Mouse (Mus musculus) gonadal fat pad, adult 2 months (tissue): ENCODE measurements around the gene Nxph1. TPM values are rescaled to one million over a fixed set of nuclear protein-coding genes. Genes with fewer than 3 reads are reported as not detected.

ENCODE experiments used
- DNase-seq: peaks from one replicate; pipeline ENCODE4 v3.0.0-alpha.2; 2012; ENCODE audit warnings: low read depth
- polyA plus RNA-seq: library from polyadenylated mRNA; depleted of rRNA; stranded (reverse); fragments of >200 nt; gene quantifications from 2 replicates; pipeline ENCODE4 v1.2.3, GENCODE M21; 2012; rRNA removed

The Nxph1 gene
- polyA plus RNA-seq, 1 experiment = 0.28 TPM

GRCm38 (mm10) chr6:9124321-9124914, 176.2 kb downstream of the Nxph1 start:
- DNase-seq = no peak

GRCm38 (mm10) chr6:9133589-9134279, 185.5 kb downstream of the Nxph1 start:
- no peak for DNase-seq

- no peak for DNase-seq
Measured at GRCm38 (mm10) chr6:9147966-9148365, 199.7 kb downstream of the Nxph1 start.

- DNase-seq = no peak
Measured at GRCm38 (mm10) chr6:9149791-9150190, 201.6 kb downstream of the Nxph1 start.

GRCm38 (mm10) chr6:9159191-9159590, 211.0 kb downstream of the Nxph1 start:
- no peak for DNase-seq

GRCm38 (mm10) chr6:9182477-9182876, 234.2 kb downstream of the Nxph1 start:
- no peak for DNase-seq

GRCm38 (mm10) chr6:9210730-9211129, 262.5 kb downstream of the Nxph1 start:
- no peak for DNase-seq

GRCm38 (mm10) chr6:9220724-9221453, 272.7 kb downstream of the Nxph1 start:
- no peak for DNase-seq

- DNase-seq = no peak
Measured at GRCm38 (mm10) chr6:9234802-9235201, 286.6 kb downstream of the Nxph1 start.

GRCm38 (mm10) chr6:9267998-9268397, 319.8 kb downstream of the Nxph1 start:
- DNase-seq = no peak

Other genes starting within 250 kb of the Nxph1 start
- gene Ica1, start 169.9 kb upstream of the Nxph1 start, polyA plus RNA-seq = 6.4 and 7.0 TPM in 2 replicates